9 mouse cellular contexts compared by ENCODE assay signal in genomic region chr4:116149812-116150155, GRCm38 (mm10). TPM values are rescaled to one million over a fixed set of nuclear protein-coding genes. Genes with fewer than 3 reads are reported as not detected.
DNase-seq lines count a peak whose midpoint lies in the region; ATAC-seq and TF ChIP-seq lines count a peak whose summit lies in the region.
"Had no signal": no experiment of that assay in that cellular context is flagged by ENCODE, and none has a peak within 500 bp of the region (broad histone marks: within the 10 kb centered on the region; RNA-seq: fewer than 3 reads in every experiment).

No protein-coding gene starts in this region.

- H3K4me3 ChIP-seq in heart, embryonic 12.5 days: peak overlapping the region; percentile 88
- H3K4me3 ChIP-seq in ES-E14 (ENCODE audit: insufficient read depth in 1 of 2, low read depth in 1 of 2, low read length in 2 of 2, poor library complexity in 1 of 2, severe bottlenecking in 1 of 2): peak overlapping the region; percentile 91 to 98
- H3K4me3 ChIP-seq in forebrain, postnatal 0 days (ENCODE audit: low read depth, low read length): peak overlapping the region; percentile 80
- H3K4me3 ChIP-seq in liver, postnatal 0 days (ENCODE audit: low read depth, low read length): peak overlapping the region; percentile 56

- TF ChIP-seq EP300 in liver, postnatal 0 days (IDR thresholded peaks at IDR 0.05; ENCODE audit: low read depth): no peak

- 0 out of 2 replicates have a peak, but pooled peaks have one; percentile 12 for ATAC-seq in heart, embryonic 12.5 days (ENCODE audit: insufficient number of reproducible peaks, low FRiP score)
- no peak; the same call in 1 of the 2 replicates for ATAC-seq in forebrain, postnatal 0 days
- ATAC-seq in liver, postnatal 0 days: peak; percentile 5; the same call in 1 of the 2 replicates

- no peak for DNase-seq in heart, adult 9 months (ENCODE audit: low spot score in 2 of 2)
- DNase-seq in ES-E14 (ENCODE audit: low read depth, low spot score): no peak
- no peak for DNase-seq in forebrain, postnatal 0 days
- no peak for DNase-seq in liver, postnatal 0 days
- no peak for DNase-seq in layer of hippocampus, postnatal 36 days
- DNase-seq in cerebellum, adult 9-11 months: no peak
- no peak for DNase-seq in gastrocnemius, adult 8-10 months (ENCODE audit: low spot score in 2 of 2)

- in situ Hi-C loops in ES-E14 (cut with MboI; ENCODE audit: low sequenced_read_pairs in 2 of 2, unreplicated experiment in 2 of 2): no loop called here

- peak overlapping the region; percentile 83 for H3K4me2 ChIP-seq in heart, embryonic 12.5 days
- peak overlapping the region; percentile 66 for H3K4me2 ChIP-seq in forebrain, postnatal 0 days (ENCODE audit: low read depth)
- H3K4me2 ChIP-seq in liver, postnatal 0 days (ENCODE audit: low read depth, low read length): peak overlapping the region; percentile 73

- H3K4me1 ChIP-seq in heart, embryonic 12.5 days (replicated peaks): peaks cover 13% of the 10 kb centered on the region
- peaks cover 0 to 10% of the 10 kb centered on the region in 2 experiments; a peak in 1 of 4 replicates for H3K4me1 ChIP-seq in ES-E14 (ENCODE audit: control insufficient read depth in 2 of 2, insufficient read depth in 2 of 2, low read length in 2 of 2, poor library complexity in 1 of 2)
- peaks cover 4% of the 10 kb centered on the region; the same call in 1 of the 2 replicates for H3K4me1 ChIP-seq in forebrain, postnatal 0 days (ENCODE audit: insufficient read depth)
- H3K4me1 ChIP-seq in liver, postnatal 0 days (ENCODE audit: insufficient read depth): peaks cover 14% of the 10 kb centered on the region

- peaks cover 32% of the 10 kb centered on the region for H3K36me3 ChIP-seq in heart, embryonic 12.5 days
- H3K36me3 ChIP-seq in ES-E14 (ENCODE audit: control insufficient read depth, insufficient read depth, low read length, poor library complexity, severe bottlenecking): peaks cover 29% of the 10 kb centered on the region; the same call in 1 of the 2 replicates
- H3K36me3 ChIP-seq in forebrain, postnatal 0 days (ENCODE audit: insufficient read depth): peaks cover 32% of the 10 kb centered on the region
- H3K36me3 ChIP-seq in liver, postnatal 0 days (replicated peaks; ENCODE audit: insufficient read depth, low read length): peaks cover 8% of the 10 kb centered on the region

- H3K27ac ChIP-seq in heart, embryonic 12.5 days (ENCODE audit: poor library complexity, severe bottlenecking): peak overlapping the region; percentile 91
- H3K27ac ChIP-seq in ES-E14 (ENCODE audit: insufficient read depth, low read depth, low read length, poor library complexity, severe bottlenecking): peak overlapping the region; percentile 68; the same call in 1 of the 2 replicates
- peak overlapping the region; percentile 89 for H3K27ac ChIP-seq in forebrain, postnatal 0 days (ENCODE audit: low read depth, low read length)
- H3K27ac ChIP-seq in liver, postnatal 0 days (ENCODE audit: low read depth): peak overlapping the region; percentile 58; the same call in 1 of the 2 replicates

- WGBS in heart, embryonic 12.5 days: 21% methylated on average over 6 of the region's 6 CpGs
- WGBS in forebrain, postnatal 0 days: 17% methylated on average over 6 of the region's 6 CpGs
- WGBS in liver, postnatal 0 days (ENCODE audit: insufficient replicate concordance): 30% methylated on average over 6 of the region's 6 CpGs

- peak overlapping the region; percentile 95 for H3K9ac ChIP-seq in heart, embryonic 12.5 days
- H3K9ac ChIP-seq in ES-E14 (ENCODE audit: insufficient read depth, low read depth, low read length, poor library complexity, severe bottlenecking): peak overlapping the region; percentile 96
- peak overlapping the region; percentile 93 for H3K9ac ChIP-seq in forebrain, postnatal 0 days
- peak overlapping the region; percentile 65 for H3K9ac ChIP-seq in liver, postnatal 0 days (replicated peaks)

- no peaks in the 10 kb centered on the region for H3K27me3 ChIP-seq in heart, embryonic 12.5 days (replicated peaks)
- no peaks in the 10 kb centered on the region for H3K27me3 ChIP-seq in forebrain, postnatal 0 days (ENCODE audit: insufficient read depth, low read length)
- H3K27me3 ChIP-seq in liver, postnatal 0 days (ENCODE audit: insufficient read depth, low read length): no peaks in the 10 kb centered on the region

- H3K9me3 ChIP-seq in heart, embryonic 12.5 days (replicated peaks): 0 out of 2 replicates have a peak, but pooled peaks cover 4% of the 10 kb centered on the region
- no peaks in the 10 kb centered on the region for H3K9me3 ChIP-seq in ES-E14 (ENCODE audit: control insufficient read depth, insufficient read depth, low read depth, low read length)
- H3K9me3 ChIP-seq in forebrain, postnatal 0 days (ENCODE audit: low read length): no peaks in the 10 kb centered on the region
- H3K9me3 ChIP-seq in liver, postnatal 0 days (ENCODE audit: low read length): no peaks in the 10 kb centered on the region

- TF ChIP-seq CTCF in forebrain, postnatal 0 days (IDR thresholded peaks at IDR 0.05; ENCODE audit: low read depth): no peak
- TF ChIP-seq CTCF in liver, postnatal 0 days (IDR thresholded peaks at IDR 0.05; ENCODE audit: low read depth): no peak

TF ChIP-seq in ES-E14, 5 proteins besides CTCF, POLR2A, EP300 and RAD21:
- TF ChIP-seq ZNF384 (IDR thresholded peaks at IDR 0.05; ENCODE audit: low read depth, low read length) (no peak), HCFC1 (IDR thresholded peaks at IDR 0.05; ENCODE audit: borderline replicate concordance, insufficient read depth, low read length) (no peak), ZC3H11A (IDR thresholded peaks at IDR 0.05; ENCODE audit: borderline replicate concordance, low read depth, low read length) (no peak), MAFK (IDR thresholded peaks at IDR 0.05; ENCODE audit: insufficient read depth, low read depth, low read length) (no peak), CHD2 (IDR thresholded peaks at IDR 0.05; ENCODE audit: low read depth, low read length) (no peak)

RNA-seq across cellular contexts. Expression of gene Lurap1, which starts 1.4 kb away (rescaled TPM):
- 2.3 and 2.6 TPM in 2 replicates for polyA plus RNA-seq in heart, embryonic 12.5 days (2016; fragmentation: Nextera tagmentation; extraction: Ambion mirVana)
- total RNA-seq in ES-E14 (2012; rRNA removed): 0.49 and 0.95 TPM in 2 replicates
- 5.0 and 6.3 TPM in 2 replicates for total RNA-seq in forebrain, postnatal 0 days (2014; rRNA removed)
- 2.8 and 3.0 TPM in 2 replicates for polyA plus RNA-seq in forebrain, postnatal 0 days (2015; fragmentation: Nextera tagmentation; extraction: Ambion mirVana)
- polyA plus RNA-seq in liver, postnatal 0 days (2015; fragmentation: Nextera tagmentation; extraction: Ambion mirVana): 0.24 and 0.27 TPM in 2 replicates
- 10 to 100 TPM; 21.8 to 23.8 TPM for total RNA-seq in layer of hippocampus, postnatal 36 days (2021)
- total RNA-seq in gastrocnemius, adult 8-10 months (2022): 1 to 10 TPM; 4.4 to 7.7 (median 6.9) TPM

RNA-seq across cellular contexts. Expression of gene Tspan1, which starts 17.6 kb away (rescaled TPM):
- polyA plus RNA-seq in heart, embryonic 12.5 days (2016; fragmentation: Nextera tagmentation; extraction: Ambion mirVana): not detected in 2 replicates
- 1.7 and 3.0 TPM in 2 replicates for total RNA-seq in ES-E14 (2012; rRNA removed)
- total RNA-seq in forebrain, postnatal 0 days (2014; rRNA removed): 0.29 TPM in 1 of 2 replicates, not detected in the other
- polyA plus RNA-seq in forebrain, postnatal 0 days (2015; fragmentation: Nextera tagmentation; extraction: Ambion mirVana): 0.07 TPM in 1 of 2 replicates, not detected in the other
- 0.08 TPM in 1 of 2 replicates, not detected in the other for polyA plus RNA-seq in liver, postnatal 0 days (2015; fragmentation: Nextera tagmentation; extraction: Ambion mirVana)
- total RNA-seq in layer of hippocampus, postnatal 36 days (2021): not detected
- total RNA-seq in gastrocnemius, adult 8-10 months (2022): not detected

RNA-seq across cellular contexts. Expression of gene 1700042G07Rik, which starts 23.4 kb away (rescaled TPM):
- polyA plus RNA-seq in heart, embryonic 12.5 days (2016; fragmentation: Nextera tagmentation; extraction: Ambion mirVana): not detected in 2 replicates
- total RNA-seq in ES-E14 (2012; rRNA removed): not detected in 2 replicates
- total RNA-seq in forebrain, postnatal 0 days (2014; rRNA removed): not detected in 2 replicates
- polyA plus RNA-seq in forebrain, postnatal 0 days (2015; fragmentation: Nextera tagmentation; extraction: Ambion mirVana): not detected in 2 replicates
- polyA plus RNA-seq in liver, postnatal 0 days (2015; fragmentation: Nextera tagmentation; extraction: Ambion mirVana): not detected in 2 replicates
- not detected for total RNA-seq in layer of hippocampus, postnatal 36 days (2021)
- total RNA-seq in gastrocnemius, adult 8-10 months (2022): not detected
- polyA plus RNA-seq: frontal cortex, adult 2 months had no signal

RNA-seq across cellular contexts. Expression of gene Gm49337, which starts 23.4 kb away (rescaled TPM):
- not detected in 2 replicates for polyA plus RNA-seq in heart, embryonic 12.5 days (2016; fragmentation: Nextera tagmentation; extraction: Ambion mirVana)
- total RNA-seq in ES-E14 (2012; rRNA removed): 0.69 and 1.0 TPM in 2 replicates
- total RNA-seq in forebrain, postnatal 0 days (2014; rRNA removed): not detected in 2 replicates
- polyA plus RNA-seq in forebrain, postnatal 0 days (2015; fragmentation: Nextera tagmentation; extraction: Ambion mirVana): not detected in 2 replicates
- polyA plus RNA-seq in liver, postnatal 0 days (2015; fragmentation: Nextera tagmentation; extraction: Ambion mirVana): not detected in 2 replicates
- 1 to 10 TPM in 1 of 2 experiments, not detected in 1; 1.2 TPM for total RNA-seq in layer of hippocampus, postnatal 36 days (2021)
- 1 to 10 TPM in 1 of 4 experiments, under 1 TPM in 1, not detected in 2; 0.32 to 1.4 TPM for total RNA-seq in gastrocnemius, adult 8-10 months (2022)

RNA-seq across cellular contexts. Expression of gene Pomgnt1, which starts 26.1 kb away (rescaled TPM):
- polyA plus RNA-seq in heart, embryonic 12.5 days (2016; fragmentation: Nextera tagmentation; extraction: Ambion mirVana): 71.5 and 74.8 TPM in 2 replicates
- total RNA-seq in ES-E14 (2012; rRNA removed): 48.6 and 51.5 TPM in 2 replicates
- 80.3 and 83.0 TPM in 2 replicates for total RNA-seq in forebrain, postnatal 0 days (2014; rRNA removed)
- polyA plus RNA-seq in forebrain, postnatal 0 days (2015; fragmentation: Nextera tagmentation; extraction: Ambion mirVana): 52.7 and 57.6 TPM in 2 replicates
- 8.8 and 9.2 TPM in 2 replicates for polyA plus RNA-seq in liver, postnatal 0 days (2015; fragmentation: Nextera tagmentation; extraction: Ambion mirVana)
- total RNA-seq in layer of hippocampus, postnatal 36 days (2021): 10 to 100 TPM; 62.4 to 63.5 TPM
- total RNA-seq in gastrocnemius, adult 8-10 months (2022): 10 to 100 TPM; 50.0 to 51.9 (median 50.8) TPM
